Mouse (Mus musculus) small intestine, adult 2 months (tissue): Measurements from ENCODE around the gene Itpr3.

Experiments
- CTCF ChIP-seq: fragments of 200-500 bp; IDR thresholded peaks from 2 replicates; pipeline ENCODE4 v1.5.1; 2012; ENCODE audit warnings: low read depth, mild to moderate bottlenecking, control low read depth, inconsistent platforms, low read length, moderate library complexity, mixed read lengths; ENCODE audit not compliant: insufficient replicate concordance, insufficient read length; ENCODE audit errors: extremely low read depth
- POLR2A ChIP-seq: fragments of 200-500 bp; IDR thresholded peaks from 2 replicates; pipeline ENCODE4 v1.6.1; 2012; ENCODE audit warnings: low read depth, mild to moderate bottlenecking, control low read depth, inconsistent platforms, low read length, moderate library complexity

- TF ChIP-seq CTCF (peak; percentile 44; the same call in 1 of the 2 replicates), POLR2A (no peak)
Observed at GRCm38 (mm10) chr17:27165054-27165773, 108.1 kb downstream of the Itpr3 start.
